Mouse (Mus musculus) CD4-positive naive resting alpha-beta T cell, adult 57 days (primary cell): Measurements from ENCODE around the gene Cabp1. TPM values are rescaled to one million over a fixed set of nuclear protein-coding genes. Genes with fewer than 3 reads are reported as not detected.

ENCODE experiments used
- total RNA-seq: library from RNA; stranded (reverse); gene quantifications from one replicate; pipeline ENCODE4 v1.2.4, GENCODE M21; 2023

Gene Cabp1
- 0.47 TPM for total RNA-seq

DNA sequence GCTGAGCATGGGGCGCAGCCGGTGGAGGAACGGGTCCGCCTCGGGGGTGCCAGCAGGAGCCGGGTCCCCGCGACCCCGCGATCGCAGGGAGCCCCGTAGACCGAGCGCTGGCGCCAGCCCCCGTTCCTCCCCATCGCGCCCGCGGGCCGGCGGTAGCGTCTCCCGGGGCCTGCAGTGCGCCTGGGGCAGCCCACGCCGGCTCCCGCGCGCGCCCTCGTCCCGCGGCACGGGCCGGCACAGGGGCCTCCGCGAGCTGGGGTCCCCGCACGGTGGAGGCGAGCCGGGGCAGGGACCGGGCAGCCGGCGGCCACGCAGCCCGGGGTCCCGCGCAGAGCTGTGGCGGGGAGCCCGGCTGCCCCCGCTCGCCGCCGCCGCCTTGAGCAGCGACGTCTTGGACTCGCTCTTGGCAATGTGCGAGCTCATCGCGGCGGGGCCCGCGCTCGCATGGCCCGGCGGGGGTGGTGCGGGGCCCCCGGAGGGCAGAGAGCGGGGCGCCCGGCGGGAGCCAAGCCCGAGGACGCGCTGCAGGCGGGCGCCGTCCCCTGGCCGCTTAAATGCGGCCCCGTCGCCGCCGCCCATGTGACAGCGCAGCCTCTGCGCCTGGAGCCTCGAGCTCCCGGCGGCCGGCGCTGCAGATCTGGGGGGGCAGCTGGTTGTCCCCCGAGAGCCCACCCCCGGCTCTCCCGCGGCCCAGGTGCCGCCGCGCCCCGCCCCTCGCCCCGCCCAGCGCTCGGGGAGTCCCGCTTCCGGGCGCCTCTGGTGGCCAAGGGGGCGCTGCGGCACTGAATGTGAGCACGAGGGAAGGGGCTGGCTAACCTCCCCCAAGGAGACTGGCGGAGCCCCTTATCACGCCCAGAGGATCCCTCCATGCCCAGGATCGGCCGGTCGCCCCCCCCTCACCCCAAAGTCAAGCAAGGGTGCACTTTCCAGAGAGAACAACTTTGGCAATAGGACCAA, at the start of gene Cabp1:
Gene Cabp1 (minus strand): TSS at position 713 of the 957 bp plus-strand sequence.

DNA sequence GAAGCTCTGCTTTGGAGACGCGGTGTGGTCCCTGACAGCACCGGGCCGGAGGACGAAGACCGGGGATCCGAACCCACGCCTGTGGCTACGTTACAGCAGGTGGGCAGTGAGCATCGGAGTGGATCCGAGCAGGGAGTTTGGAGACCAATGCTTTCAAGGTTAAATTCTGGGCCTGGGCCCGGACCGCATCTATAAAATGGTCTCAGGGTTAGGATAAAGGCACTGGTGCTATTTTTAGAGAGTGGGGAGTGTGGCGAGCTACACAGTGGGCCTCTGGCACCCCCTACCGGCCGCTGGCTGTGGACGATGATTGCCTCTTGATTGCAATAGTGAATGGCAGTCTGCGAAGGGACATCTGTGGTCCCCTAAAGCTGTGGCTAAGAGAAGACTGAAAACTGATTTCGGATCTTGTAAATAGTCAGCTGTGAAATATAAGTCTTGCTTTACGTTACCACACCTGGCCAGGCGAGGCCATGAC, 41.6 kb upstream of the Cabp1 start, which contains the start of gene Pop5:
Gene Pop5 (plus strand): TSS at position 51 of the 478 bp plus-strand sequence.

DNA sequence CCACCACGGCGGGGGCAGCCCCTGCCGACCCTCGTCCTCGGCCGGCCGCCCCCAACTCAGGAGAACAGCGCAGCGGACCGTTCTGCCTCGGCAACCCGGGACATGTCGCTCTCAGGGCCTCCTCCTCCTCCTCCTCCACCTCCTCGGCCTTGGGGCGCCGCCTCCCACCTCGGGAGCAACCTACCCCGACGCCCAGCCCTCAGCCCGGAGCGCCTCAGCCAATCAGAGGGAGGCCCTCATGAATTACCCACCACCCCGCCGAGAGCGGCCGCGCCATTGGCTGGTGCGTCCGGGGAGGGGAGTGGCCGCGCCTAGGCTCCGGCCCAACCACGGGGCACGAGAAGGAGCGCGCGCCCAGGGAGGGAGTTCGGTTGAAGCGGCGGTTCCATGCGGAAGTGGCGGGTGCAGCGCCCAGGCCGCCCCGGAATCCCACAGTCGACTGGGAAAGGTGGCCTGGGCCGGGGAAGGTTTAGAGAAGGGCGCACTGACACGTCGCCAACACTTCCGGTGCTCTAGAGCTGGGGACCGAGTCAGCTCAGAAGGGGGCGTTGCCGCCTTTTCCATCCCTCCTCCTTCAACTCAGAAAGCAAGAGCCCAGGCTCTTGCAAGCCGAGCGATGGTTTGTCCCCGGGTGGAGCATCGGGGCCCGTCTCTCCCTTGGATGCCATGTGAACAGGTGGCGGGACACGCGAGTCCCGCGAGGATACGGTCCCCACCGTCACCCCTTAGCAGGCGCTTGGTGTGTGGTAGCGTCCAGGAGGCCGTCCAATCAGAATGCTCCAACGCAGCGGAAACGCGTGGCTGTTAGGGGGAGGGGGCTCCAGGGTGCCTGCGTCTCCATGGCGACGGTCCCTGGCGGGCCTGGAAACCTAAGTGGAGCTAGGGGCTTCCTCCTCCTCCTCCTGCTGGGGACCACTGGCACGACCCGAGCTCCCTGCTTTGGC, 35.9 kb downstream of the Cabp1 start, which contains the start of gene Mlec:
Gene Mlec (minus strand): TSS at position 140 of the 944 bp plus-strand sequence.

DNA sequence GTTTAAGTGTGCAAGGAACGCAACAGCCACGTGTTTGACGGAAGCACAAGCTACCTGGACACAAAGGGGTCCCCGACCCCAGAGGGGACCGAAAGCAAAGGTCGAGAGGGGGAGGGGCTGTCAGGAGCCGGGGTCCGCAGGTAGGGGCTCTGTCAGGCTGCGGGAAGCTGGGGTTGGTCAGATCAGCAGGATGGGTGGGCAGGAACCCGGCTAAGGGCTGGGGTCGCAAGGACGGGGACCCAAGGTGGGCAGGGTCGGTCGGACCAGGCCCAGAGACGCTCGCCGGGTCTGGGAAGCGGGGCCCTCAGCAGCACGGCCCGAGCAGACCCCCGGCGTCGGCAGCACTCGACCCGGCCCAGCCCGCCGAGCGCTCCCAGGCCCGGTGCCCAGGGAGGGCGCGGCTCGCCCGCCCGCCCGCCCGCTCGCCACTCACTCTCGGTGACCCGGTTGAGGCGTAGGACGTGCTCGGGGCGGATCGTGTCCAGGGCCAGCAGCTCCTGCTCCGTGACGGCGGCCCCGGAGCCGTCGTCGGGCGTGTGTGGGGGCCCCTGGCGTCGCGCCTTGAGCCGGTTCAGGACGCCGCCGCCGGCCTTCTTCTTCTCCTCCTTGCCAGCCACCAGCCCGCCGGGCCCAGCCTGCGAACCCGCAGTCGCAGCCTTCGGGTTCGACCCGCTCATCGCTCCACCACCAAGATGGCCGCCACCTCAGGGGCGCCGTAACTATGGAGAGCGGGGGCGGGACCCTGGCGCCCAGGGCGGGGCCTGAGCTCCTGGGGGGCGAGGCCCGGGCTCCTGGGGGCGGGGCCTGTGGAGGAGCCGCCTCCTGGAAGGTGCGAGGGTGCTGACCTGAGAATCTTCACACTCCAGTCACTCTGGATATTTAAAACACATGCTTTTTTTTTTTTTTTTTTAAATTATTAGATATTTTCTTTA, 59.7 kb downstream of the Cabp1 start, which contains the start of gene Unc119b:
Gene Unc119b (minus strand): TSS at position 742 of the 932 bp plus-strand sequence.

DNA sequence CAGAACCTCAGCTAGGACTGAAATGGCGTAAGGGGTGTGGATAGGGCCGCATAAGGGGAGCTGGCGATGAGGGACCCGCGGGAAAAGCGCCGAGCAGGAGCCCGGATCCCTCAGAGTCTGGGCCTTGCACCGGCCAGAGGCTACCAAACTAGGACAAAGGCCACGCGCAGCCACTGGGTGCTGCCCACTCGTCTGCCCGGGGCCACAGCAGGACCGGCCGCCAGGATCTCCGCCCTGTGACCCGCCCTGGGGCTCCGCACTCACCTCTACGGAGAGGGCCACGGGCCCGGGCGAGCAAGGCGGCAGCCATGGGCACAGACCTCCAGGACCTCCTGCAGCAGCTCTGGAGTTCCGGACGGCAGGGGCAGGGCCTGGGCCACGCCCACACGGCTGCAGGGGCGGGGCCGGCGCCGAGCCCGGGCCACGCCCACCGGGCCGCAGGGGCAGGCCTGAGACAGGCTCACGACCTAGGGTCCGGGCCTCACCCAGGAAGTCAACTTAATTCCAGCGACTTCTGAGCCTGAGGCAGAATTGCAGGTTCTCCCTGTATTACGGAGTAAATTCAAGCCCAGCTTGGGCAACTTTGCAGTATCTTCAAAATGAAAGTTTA, 75.1 kb downstream of the Cabp1 start, which contains the start of gene Acads:
Gene Acads (minus strand): TSS at position 386 of the 610 bp plus-strand sequence.

Other genes with a start within 250 kb of the Cabp1 start
- gene Hnf1a, start 223.3 kb downstream of the Cabp1 start, total RNA-seq, result not detected
- gene Sppl3, start 183.2 kb downstream of the Cabp1 start, total RNA-seq, result 57.6 TPM
- not detected for gene Gm10401, start 96.1 kb downstream of the Cabp1 start, total RNA-seq
- gene Acads, start 75.0 kb downstream of the Cabp1 start, total RNA-seq, result 28.5 TPM
- 32.5 TPM for gene Unc119b, start 59.4 kb downstream of the Cabp1 start, total RNA-seq
- gene Mlec, start 36.2 kb downstream of the Cabp1 start, total RNA-seq, result 90.7 TPM
- 83.3 TPM for gene Pop5, start 41.5 kb upstream of the Cabp1 start, total RNA-seq
- 170 TPM for gene Rnf10, start 78.5 kb upstream of the Cabp1 start, total RNA-seq
- 23.6 TPM for gene Coq5, start 85.3 kb upstream of the Cabp1 start, total RNA-seq
- 250 TPM for gene Dynll1, start 106.6 kb upstream of the Cabp1 start, total RNA-seq
- gene Srsf9, start 132.8 kb upstream of the Cabp1 start, total RNA-seq, result 35.0 TPM
- 5.1 TPM for gene Gatc, start 146.8 kb upstream of the Cabp1 start, total RNA-seq
- gene Triap1, start 146.8 kb upstream of the Cabp1 start, total RNA-seq, result 20.5 TPM
- 220 TPM for gene Cox6a1, start 154.6 kb upstream of the Cabp1 start, total RNA-seq
- gene Msi1, start 235.2 kb upstream of the Cabp1 start, total RNA-seq, result not detected